Mouse (Mus musculus) liver, embryonic 11.5 days (tissue): ENCODE measurements around the gene Trem3. TPM values are rescaled to one million over a fixed set of nuclear protein-coding genes. Genes with fewer than 3 reads are reported as not detected.

ENCODE experiments used
- ATAC-seq: fragments of 200-750 bp; cut with Nextera tagmentation; replicated peaks from 2 replicates; pipeline ENCODE4 v1.8.0; 2017; ENCODE audit warnings: moderate number of reproducible peaks, mild to moderate bottlenecking, moderate TSS enrichment, moderate library complexity; ENCODE audit not compliant: low FRiP score
- DNase-seq: peaks from one replicate; pipeline ENCODE4 v3.0.0-alpha.2; 2017; ENCODE audit warnings: low spot score
- H3K27ac ChIP-seq: fragments of 300-500 bp; sonication (generic); 2 replicates; pipeline ENCODE4 v1.5.1; 2014; ENCODE audit warnings: mild to moderate bottlenecking, low read depth, low read length, control low read depth
- H3K27me3 ChIP-seq: fragments of 300-500 bp; sonication (generic); replicated peaks from 2 replicates; pipeline ENCODE4 v1.6.1; 2014; ENCODE audit warnings: low read length, mixed read lengths; ENCODE audit not compliant: control insufficient read depth, insufficient read depth
- H3K36me3 ChIP-seq: fragments of 300-500 bp; sonication (generic); 2 replicates; pipeline ENCODE4 v1.6.1; 2014; ENCODE audit warnings: mild to moderate bottlenecking, low read length, moderate library complexity, mixed read lengths; ENCODE audit not compliant: control insufficient read depth, insufficient read depth
- H3K4me1 ChIP-seq: fragments of 300-500 bp; sonication (generic); replicated peaks from 2 replicates; pipeline ENCODE4 v1.6.1; 2014; ENCODE audit warnings: low read length, mixed read lengths; ENCODE audit not compliant: control insufficient read depth, insufficient read depth
- H3K4me2 ChIP-seq: fragments of 300-500 bp; sonication (generic); 2 replicates; pipeline ENCODE4 v1.6.1; 2014; ENCODE audit warnings: mild to moderate bottlenecking, control low read depth, moderate library complexity
- H3K4me3 ChIP-seq: fragments of 300-500 bp; sonication (generic); 2 replicates; pipeline ENCODE4 v1.5.1; 2014; ENCODE audit warnings: low read depth, low read length, control low read depth
- H3K9ac ChIP-seq: fragments of 300-500 bp; sonication (generic); 2 replicates; pipeline ENCODE4 v1.6.1; 2014; ENCODE audit warnings: low read depth, low read length, control low read depth
- H3K9me3 ChIP-seq: fragments of 300-500 bp; sonication (generic); 2 replicates; pipeline ENCODE4 v1.6.1; 2016; ENCODE audit warnings: low read length, inconsistent platforms, mixed read lengths; ENCODE audit not compliant: control insufficient read depth
- WGBS: fragments of 180-500 bp; shearing (Covaris S2); extraction: QIAGEN DNeasy Blood & Tissue Kit; methylation state at CpG from one replicate; pipeline ENCODE4 v1.1.7; 2014; 5-methylcytosine and 5-hydroxymethylcytosine counted together
- polyA plus RNA-seq: library from polyadenylated mRNA; unstranded; fragments of >200 nt; fragmentation: Nextera tagmentation; extraction: Ambion mirVana; gene quantifications from 2 replicates; pipeline ENCODE4 v1.2.1, GENCODE M21; 2014

Gene Trem3
- polyA plus RNA-seq, 1 experiment from 2014 or later = 1.9 TPM

GRCm38 (mm10) chr17:48275736-48276135 lies 28.2 kb downstream of the Trem3 start:
- Histone ChIP-seq H3K4me1 (peaks cover 9% of the 10 kb centered on the region), H3K4me3 (no peak overlapping the region), H3K4me2 (peak overlapping the region; percentile 10), H3K9me3 (no peaks in the 10 kb centered on the region), H3K27ac (no peak overlapping the region), H3K9ac (no peak overlapping the region), H3K36me3 (no peaks in the 10 kb centered on the region), H3K27me3 (no peaks in the 10 kb centered on the region)
- 40% methylated on average over 7 of the region's 7 CpGs for WGBS
- ATAC-seq = 0 out of 2 replicates have a peak, but pooled peaks have one; percentile 38
- DNase-seq = no peak

GRCm38 (mm10) chr17:48278381-48278780 lies 30.8 kb downstream of the Trem3 start:
- H3K36me3 ChIP-seq = no peaks in the 10 kb centered on the region
- H3K4me2 ChIP-seq = no peak overlapping the region
- H3K4me1 ChIP-seq = peaks cover 12% of the 10 kb centered on the region
- H3K9ac ChIP-seq = no peak overlapping the region
- ATAC-seq = no peak
- H3K9me3 ChIP-seq = no peaks in the 10 kb centered on the region
- no peak for DNase-seq
- H3K4me3 ChIP-seq = no peak overlapping the region
- H3K27ac ChIP-seq = no peak overlapping the region
- no peaks in the 10 kb centered on the region for H3K27me3 ChIP-seq

- peaks cover 12% of the 10 kb centered on the region for H3K4me1 ChIP-seq
- no peak overlapping the region for H3K4me3 ChIP-seq
- ATAC-seq = no peak
- no peaks in the 10 kb centered on the region for H3K36me3 ChIP-seq
- no peak overlapping the region for H3K4me2 ChIP-seq
- 64% methylated on average over 4 of the region's 4 CpGs for WGBS
- no peaks in the 10 kb centered on the region for H3K9me3 ChIP-seq
- H3K27ac ChIP-seq = no peak overlapping the region
- H3K27me3 ChIP-seq = no peaks in the 10 kb centered on the region
- no peak overlapping the region for H3K9ac ChIP-seq
- DNase-seq = no peak
These were observed 31.4 kb downstream of the Trem3 start for GRCm38 (mm10) chr17:48279002-48279401.

DNA sequence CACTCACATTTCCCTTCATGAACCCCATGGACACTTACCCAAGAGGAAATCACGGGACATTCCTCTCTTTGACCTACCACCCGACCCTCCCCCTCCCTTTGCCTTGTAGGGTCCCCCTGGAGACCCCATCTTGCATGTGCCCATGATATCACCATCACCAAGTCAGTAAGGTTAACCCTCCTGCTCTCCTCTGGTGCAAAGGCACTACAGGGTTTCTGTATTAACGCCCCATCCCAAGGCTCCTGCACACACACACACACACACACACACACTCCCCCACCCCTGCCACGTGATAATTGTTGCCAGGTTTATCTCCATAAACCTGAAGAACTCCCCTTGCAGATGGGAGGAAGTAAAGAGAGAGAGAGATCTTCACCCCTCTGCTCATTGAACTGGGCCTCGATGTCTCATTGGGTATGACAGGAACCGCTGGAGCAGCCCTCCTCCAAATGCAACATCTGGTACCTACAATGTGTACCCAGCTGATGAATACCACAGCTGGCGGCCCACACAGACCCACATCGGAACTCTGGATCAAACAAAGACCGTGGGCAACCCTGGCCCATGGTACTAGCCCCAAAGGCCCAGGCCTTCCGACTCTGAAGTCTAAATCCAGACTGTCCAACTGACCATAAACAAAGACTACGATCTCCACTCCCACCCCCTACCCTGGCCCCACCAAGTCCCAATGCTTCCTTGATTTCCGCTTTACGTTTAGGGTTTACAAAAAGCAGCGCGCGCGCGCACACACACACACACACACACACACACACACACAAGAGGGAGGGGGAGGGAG lies 33.6 kb downstream of the Trem3 start:
- Histone ChIP-seq H3K27ac (peak overlapping the region; percentile 57), H3K9me3 (no peaks in the 10 kb centered on the region), H3K36me3 (no peaks in the 10 kb centered on the region), H3K4me2 (peak overlapping the region; percentile 75), H3K27me3 (no peaks in the 10 kb centered on the region), H3K4me3 (peak overlapping the region; percentile 49), H3K4me1 (peaks cover 12% of the 10 kb centered on the region), H3K9ac (peak overlapping the region; percentile 72)
- ATAC-seq (peak; percentile 56), DNase-seq (no peak)
- WGBS = 31% methylated on average over 18 of the region's 18 CpGs

DNA sequence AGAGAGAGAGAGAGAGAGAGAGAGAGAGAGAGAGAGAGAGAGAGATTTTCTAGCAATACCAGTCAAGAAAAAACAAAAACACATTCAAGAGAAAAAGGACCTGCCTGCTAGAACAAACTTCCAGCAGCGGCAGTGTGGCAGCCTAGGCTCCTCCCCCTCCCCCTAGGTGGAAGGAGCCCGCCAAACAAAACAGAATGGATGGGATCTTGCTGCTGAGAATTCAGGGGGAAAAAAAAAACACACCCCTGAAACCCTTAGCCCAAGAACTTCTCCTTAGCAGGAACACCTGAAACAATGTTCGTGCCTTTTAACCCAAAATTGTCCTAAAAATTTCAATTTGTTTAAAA lies 34.1 kb downstream of the Trem3 start:
- ATAC-seq (peak; percentile 65), DNase-seq (no peak)
- Histone ChIP-seq H3K4me3 (peak overlapping the region; percentile 49), H3K36me3 (no peaks in the 10 kb centered on the region), H3K9ac (peak overlapping the region; percentile 72), H3K4me2 (peak overlapping the region; percentile 75), H3K27me3 (no peaks in the 10 kb centered on the region), H3K27ac (peak overlapping the region; percentile 57), H3K9me3 (no peaks in the 10 kb centered on the region), H3K4me1 (peaks cover 12% of the 10 kb centered on the region)
- 5% methylated on average over 3 of the region's 3 CpGs for WGBS

- peaks cover 5% of the 10 kb centered on the region; the same call in 1 of the 2 replicates for H3K4me1 ChIP-seq
- ATAC-seq (no peak), DNase-seq (no peak)
- H3K4me2 ChIP-seq = no peak overlapping the region
- H3K9me3 ChIP-seq = no peaks in the 10 kb centered on the region
- no peaks in the 10 kb centered on the region for H3K36me3 ChIP-seq
- no peak overlapping the region for H3K27ac ChIP-seq
- 30% methylated on average over 1 of the region's 1 CpGs for WGBS
- H3K4me3 ChIP-seq = no peak overlapping the region
- no peak overlapping the region for H3K9ac ChIP-seq
- no peaks in the 10 kb centered on the region for H3K27me3 ChIP-seq
These were observed 39.2 kb downstream of the Trem3 start for GRCm38 (mm10) chr17:48286765-48287164.

DNA sequence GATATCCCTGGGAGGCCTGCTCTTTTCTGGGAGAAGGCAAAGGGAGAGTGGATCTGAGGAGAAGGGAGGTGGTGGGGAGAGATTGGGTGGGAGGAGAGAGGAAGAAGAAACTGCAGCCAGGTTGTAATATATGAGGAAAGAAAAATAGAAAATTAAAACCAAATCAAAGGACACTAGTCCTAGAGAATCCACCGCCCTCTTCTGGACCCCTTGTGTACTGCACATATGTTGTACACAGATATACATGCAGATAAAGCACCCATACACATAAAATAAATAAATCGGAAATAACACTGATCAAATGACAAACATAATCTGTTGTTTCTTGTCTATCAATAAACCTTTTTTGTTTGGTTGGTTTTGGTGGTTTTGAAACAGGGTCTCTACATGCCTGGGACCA lies 39.7 kb downstream of the Trem3 start:
- Histone ChIP-seq H3K4me1 (peaks cover 5% of the 10 kb centered on the region; the same call in 1 of the 2 replicates), H3K9me3 (no peaks in the 10 kb centered on the region), H3K36me3 (no peaks in the 10 kb centered on the region), H3K27me3 (no peaks in the 10 kb centered on the region), H3K4me2 (no peak overlapping the region), H3K4me3 (no peak overlapping the region), H3K27ac (no peak overlapping the region), H3K9ac (no peak overlapping the region)
- ATAC-seq = no peak
- 51% methylated on average over 2 of the region's 2 CpGs for WGBS
- no peak for DNase-seq

- H3K9ac ChIP-seq = no peak overlapping the region
- no peak overlapping the region for H3K4me2 ChIP-seq
- no peak for DNase-seq
- H3K27me3 ChIP-seq = no peaks in the 10 kb centered on the region
- no peak overlapping the region for H3K27ac ChIP-seq
- no peaks in the 10 kb centered on the region for H3K9me3 ChIP-seq
- H3K36me3 ChIP-seq = no peaks in the 10 kb centered on the region
- WGBS = 59% methylated on average over 5 of the region's 5 CpGs
- ATAC-seq = no peak
- H3K4me3 ChIP-seq = no peak overlapping the region
- peaks cover 4% of the 10 kb centered on the region for H3K4me1 ChIP-seq
These were observed 46.1 kb downstream of the Trem3 start for GRCm38 (mm10) chr17:48293500-48294194.
